19 mouse cellular contexts compared by ENCODE assay signal in genomic region chr1:89899761-89900445, GRCm38 (mm10). TPM values are rescaled to one million over a fixed set of nuclear protein-coding genes. Genes with fewer than 3 reads are reported as not detected.
A peak's percentile ranks its signal among the peaks of the same experiment; 100 is the strongest.
DNase-seq lines count a peak whose midpoint lies in the region; ATAC-seq and TF ChIP-seq lines count a peak whose summit lies in the region.
"Had no signal": no experiment of that assay in that cellular context is flagged by ENCODE, and none has a peak within 500 bp of the region (broad histone marks: within the 10 kb centered on the region; RNA-seq: fewer than 3 reads in every experiment).

No protein-coding gene starts in this region.

- no peak overlapping the region for H3K9ac ChIP-seq in kidney, embryonic 15.5 days
- no peak overlapping the region for H3K9ac ChIP-seq in neural tube, embryonic 13.5 days
- no peak overlapping the region for H3K9ac ChIP-seq in intestine, postnatal 0 days (ENCODE audit: low read depth, low read length)
- no peak overlapping the region for H3K9ac ChIP-seq in neural tube, embryonic 14.5 days (replicated peaks; ENCODE audit: low read depth, low read length)
- H3K9ac ChIP-seq: hindbrain, embryonic 13.5 days; limb, embryonic 15.5 days had no signal

- no peak for TF ChIP-seq CTCF in intestine, postnatal 0 days (IDR thresholded peaks at IDR 0.05; ENCODE audit: low read depth)

- H3K4me3 ChIP-seq in kidney, embryonic 15.5 days (replicated peaks): no peak overlapping the region
- no peak overlapping the region for H3K4me3 ChIP-seq in neural tube, embryonic 13.5 days
- no peak overlapping the region for H3K4me3 ChIP-seq in intestine, postnatal 0 days (ENCODE audit: low read depth, low read length)
- no peak overlapping the region for H3K4me3 ChIP-seq in neural tube, embryonic 14.5 days (ENCODE audit: low read depth, low read length)
- H3K4me3 ChIP-seq: heart, embryonic 10.5 days; hindbrain, embryonic 13.5 days; left cerebral cortex, adult 2 months; limb, embryonic 15.5 days; midbrain, embryonic 10.5 days had no signal

- no peaks in the 10 kb centered on the region for H3K27me3 ChIP-seq in kidney, embryonic 15.5 days
- H3K27me3 ChIP-seq in neural tube, embryonic 13.5 days: no peaks in the 10 kb centered on the region
- H3K27me3 ChIP-seq in intestine, postnatal 0 days (replicated peaks; ENCODE audit: control insufficient read depth, insufficient read depth, low read length): no peaks in the 10 kb centered on the region
- H3K27me3 ChIP-seq in neural tube, embryonic 14.5 days (ENCODE audit: control insufficient read depth, insufficient read depth, low read length): no peaks in the 10 kb centered on the region
- H3K27me3 ChIP-seq: limb, embryonic 15.5 days had no signal

- DNase-seq in kidney, adult 11 months: peak; percentile 22
- no peak for DNase-seq in neural tube, embryonic 10.5 days (ENCODE audit: extremely low spot score, low spot score)
- no peak for DNase-seq in layer of hippocampus, postnatal 25 days (ENCODE audit: extremely low spot score in 1 of 2, low spot score in 1 of 2)
- DNase-seq in layer of hippocampus, adult 8-10 months (ENCODE audit: low spot score in 2 of 2): no peak
- DNase-seq: cerebellum, adult 9-11 months; gastrocnemius, postnatal 25 days; heart, postnatal 14 days; retina, postnatal 1 day had no signal

- H3K36me3 ChIP-seq in kidney, embryonic 15.5 days: no peaks in the 10 kb centered on the region; the same call in 1 of the 2 replicates
- H3K36me3 ChIP-seq in neural tube, embryonic 13.5 days: peaks cover 7% of the 10 kb centered on the region; the same call in 1 of the 2 replicates
- H3K36me3 ChIP-seq in intestine, postnatal 0 days (ENCODE audit: control insufficient read depth, insufficient read depth): 0 out of 2 replicates have a peak, but pooled peaks cover 3% of the 10 kb centered on the region
- no peaks in the 10 kb centered on the region for H3K36me3 ChIP-seq in neural tube, embryonic 14.5 days (ENCODE audit: control insufficient read depth, insufficient read depth, low read length)
- H3K36me3 ChIP-seq: heart, embryonic 10.5 days; limb, embryonic 15.5 days had no signal

- 42% methylated on average over 11 of the region's 11 CpGs for WGBS in kidney, embryonic 15.5 days
- 32% methylated on average over 11 of the region's 11 CpGs for WGBS in neural tube, embryonic 13.5 days
- 50% methylated on average over 11 of the region's 11 CpGs for WGBS in intestine, postnatal 0 days
- WGBS in neural tube, embryonic 14.5 days: 23% methylated on average over 11 of the region's 11 CpGs

- no peak overlapping the region for H3K4me2 ChIP-seq in kidney, embryonic 15.5 days
- H3K4me2 ChIP-seq in neural tube, embryonic 13.5 days: no peak overlapping the region
- H3K4me2 ChIP-seq in intestine, postnatal 0 days (replicated peaks; ENCODE audit: low read depth): no peak overlapping the region
- H3K4me2 ChIP-seq in neural tube, embryonic 14.5 days (ENCODE audit: low read depth, low read length): no peak overlapping the region
- H3K4me2 ChIP-seq: hindbrain, embryonic 13.5 days; limb, embryonic 15.5 days had no signal

- no peaks in the 10 kb centered on the region for H3K4me1 ChIP-seq in kidney, embryonic 15.5 days
- peaks cover 20% of the 10 kb centered on the region for H3K4me1 ChIP-seq in neural tube, embryonic 13.5 days (replicated peaks)
- H3K4me1 ChIP-seq in intestine, postnatal 0 days (replicated peaks; ENCODE audit: control insufficient read depth, insufficient read depth, low read length): peaks cover 3% of the 10 kb centered on the region; the same call in 1 of the 2 replicates
- H3K4me1 ChIP-seq in neural tube, embryonic 14.5 days (ENCODE audit: control insufficient read depth, insufficient read depth, low read length): no peaks in the 10 kb centered on the region
- H3K4me1 ChIP-seq: heart, embryonic 10.5 days; limb, embryonic 15.5 days; midbrain, embryonic 10.5 days had no signal

- no peaks in the 10 kb centered on the region for H3K9me3 ChIP-seq in kidney, embryonic 15.5 days (replicated peaks)
- no peaks in the 10 kb centered on the region for H3K9me3 ChIP-seq in neural tube, embryonic 13.5 days
- no peaks in the 10 kb centered on the region for H3K9me3 ChIP-seq in intestine, postnatal 0 days (ENCODE audit: control insufficient read depth)
- H3K9me3 ChIP-seq in neural tube, embryonic 14.5 days (ENCODE audit: control insufficient read depth, low read length): no peaks in the 10 kb centered on the region
- H3K9me3 ChIP-seq: heart, embryonic 10.5 days; hindbrain, embryonic 13.5 days; limb, embryonic 15.5 days; midbrain, embryonic 10.5 days had no signal

- ATAC-seq in kidney, embryonic 15.5 days (replicated peaks; ENCODE audit: low FRiP score): no peak
- ATAC-seq in neural tube, embryonic 13.5 days (ENCODE audit: low read depth): peak; percentile 47; the same call in 1 of the 2 replicates
- peak; percentile 29; the same call in 1 of the 2 replicates for ATAC-seq in intestine, postnatal 0 days
- peak; percentile 71; the same call in 1 of the 2 replicates for ATAC-seq in neural tube, embryonic 14.5 days (ENCODE audit: low read depth)

- no peak overlapping the region for H3K27ac ChIP-seq in kidney, embryonic 15.5 days
- H3K27ac ChIP-seq in neural tube, embryonic 13.5 days (replicated peaks): no peak overlapping the region
- no peak overlapping the region for H3K27ac ChIP-seq in intestine, postnatal 0 days (ENCODE audit: low read depth, low read length)
- H3K27ac ChIP-seq in neural tube, embryonic 14.5 days (ENCODE audit: low read depth, low read length): no peak overlapping the region
- H3K27ac ChIP-seq: heart, embryonic 10.5 days; hindbrain, embryonic 13.5 days; left cerebral cortex, adult 2 months; limb, embryonic 15.5 days; midbrain, embryonic 10.5 days had no signal

RNA-seq across cellular contexts. Expression of gene Gbx2, which starts 31.1 kb away (rescaled TPM):
- 0.10 TPM in 1 of 2 replicates, not detected in the other for polyA plus RNA-seq in kidney, embryonic 15.5 days (2015; fragmentation: Nextera tagmentation; extraction: Ambion mirVana)
- polyA plus RNA-seq in neural tube, embryonic 13.5 days (2015; fragmentation: Nextera tagmentation; extraction: Ambion mirVana): 42.7 and 44.6 TPM in 2 replicates
- polyA plus RNA-seq in intestine, postnatal 0 days (2015; fragmentation: Nextera tagmentation; extraction: Ambion mirVana): 0.08 and 0.16 TPM in 2 replicates
- 25.4 and 30.9 TPM in 2 replicates for polyA plus RNA-seq in neural tube, embryonic 14.5 days (2014; fragmentation: Nextera tagmentation; extraction: Ambion mirVana)
- under 1 TPM in 1 of 2 experiments, not detected in 1; 0.44 TPM for total RNA-seq in layer of hippocampus, postnatal 25 days (2021)
- under 1 TPM in 1 of 4 experiments, not detected in 3; 0.20 TPM for total RNA-seq in layer of hippocampus, adult 8-10 months (2022)
- total RNA-seq: heart, postnatal 14 days had no signal
- polyA plus RNA-seq: frontal cortex, adult 2 months; urinary bladder, adult 2 months had no signal

Comparison
In these comparisons a context has a peak if more than half of its experiments do, and no peak if none do; other contexts are left out.
1. RNA of gene Gbx2, which starts 31.1 kb away (polyA plus RNA-seq): 42.7 to 44.6 TPM in neural tube, embryonic 13.5 days and 25.4 to 30.9 TPM in neural tube, embryonic 14.5 days; 0.10 TPM in kidney, embryonic 15.5 days and 0.08 to 0.16 TPM in intestine, postnatal 0 days; every median in the first group is over 10 times any median in the second.